ENCODE assay signal across 8 mouse cellular contexts in the genomic region with DNA sequence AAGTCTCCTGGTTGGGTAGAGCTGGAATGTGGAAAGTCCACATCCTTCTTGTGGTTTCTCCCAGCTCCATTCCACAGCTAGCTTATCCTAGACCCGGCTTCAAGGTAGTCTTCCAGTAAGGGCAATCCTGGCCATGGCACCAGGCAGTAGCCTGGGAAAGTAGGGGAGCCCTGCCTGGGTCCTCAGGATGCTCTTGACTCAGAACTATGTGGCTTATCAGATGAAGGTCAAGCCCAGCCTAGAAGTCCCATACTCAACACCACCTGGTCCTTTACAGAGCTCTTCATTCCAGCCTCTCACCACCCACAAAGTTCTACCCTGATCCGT. TPM values are rescaled to one million over a fixed set of nuclear protein-coding genes. Genes with fewer than 3 reads are reported as not detected.
DNase-seq lines count a peak whose midpoint lies in the region; ATAC-seq and TF ChIP-seq lines count a peak whose summit lies in the region.

No protein-coding gene starts in this region.

- H3K4me3 ChIP-seq in kidney, embryonic 14.5 days (ENCODE audit: low read length): 0 out of 2 replicates have a peak overlapping the region, but pooled peaks have one; percentile 67
- H3K4me3 ChIP-seq in MEL (ENCODE audit: control insufficient read depth in 1 of 2, insufficient read depth in 1 of 2, low read depth in 2 of 2, low read length in 2 of 2): peak overlapping the region; percentile 88 to 99
- peak overlapping the region; percentile 73 for H3K4me3 ChIP-seq in forebrain, postnatal 0 days (ENCODE audit: low read depth, low read length)
- no peak overlapping the region for H3K4me3 ChIP-seq in midbrain, embryonic 12.5 days

- no peak overlapping the region for H3K27ac ChIP-seq in kidney, embryonic 14.5 days (ENCODE audit: low read depth, low read length)
- peak overlapping the region; percentile 85 for H3K27ac ChIP-seq in MEL (ENCODE audit: control insufficient read depth, low read depth, low read length)
- no peak overlapping the region for H3K27ac ChIP-seq in forebrain, postnatal 0 days (ENCODE audit: low read depth, low read length)
- H3K27ac ChIP-seq in midbrain, embryonic 12.5 days (replicated peaks): no peak overlapping the region

- no peak overlapping the region for H3K4me2 ChIP-seq in kidney, embryonic 14.5 days (replicated peaks; ENCODE audit: low read depth, low read length)
- H3K4me2 ChIP-seq in forebrain, postnatal 0 days (ENCODE audit: low read depth): peak overlapping the region; percentile 97
- H3K4me2 ChIP-seq in midbrain, embryonic 12.5 days (replicated peaks): peak overlapping the region; percentile 93; the same call in 1 of the 2 replicates

- WGBS in kidney, embryonic 14.5 days: 32% methylated on average over 2 of the region's 2 CpGs
- WGBS in forebrain, postnatal 0 days: 28% methylated on average over 2 of the region's 2 CpGs
- WGBS in midbrain, embryonic 12.5 days: 34% methylated on average over 2 of the region's 2 CpGs

- no peaks in the 10 kb centered on the region for H3K36me3 ChIP-seq in kidney, embryonic 14.5 days (ENCODE audit: control insufficient read depth, insufficient read depth, low read length)
- H3K36me3 ChIP-seq in MEL (ENCODE audit: control insufficient read depth in 1 of 2, insufficient read depth in 2 of 2, low read length in 2 of 2): peaks cover 0 to 46% of the 10 kb centered on the region in 2 experiments; a peak in 2 of 4 replicates
- H3K36me3 ChIP-seq in forebrain, postnatal 0 days (ENCODE audit: insufficient read depth): no peaks in the 10 kb centered on the region
- H3K36me3 ChIP-seq in midbrain, embryonic 12.5 days: no peaks in the 10 kb centered on the region

- no peak for TF ChIP-seq CTCF in MEL (IDR thresholded peaks at IDR 0.05 in 2 of 3, conservative IDR thresholded peaks at IDR 0.05 in 1 of 3; ENCODE audit: control insufficient read depth in 1 of 3, insufficient read depth in 1 of 3, low read depth in 2 of 3, low read length in 3 of 3, poor library complexity in 1 of 3, severe bottlenecking in 1 of 3)
- TF ChIP-seq CTCF in forebrain, postnatal 0 days (IDR thresholded peaks at IDR 0.05; ENCODE audit: low read depth): no peak

- no peaks in the 10 kb centered on the region for H3K27me3 ChIP-seq in kidney, embryonic 14.5 days (ENCODE audit: control insufficient read depth, insufficient read depth, low read length)
- no peaks in the 10 kb centered on the region for H3K27me3 ChIP-seq in MEL (ENCODE audit: control insufficient read depth in 1 of 2, insufficient read depth in 2 of 2, low read length in 2 of 2)
- H3K27me3 ChIP-seq in forebrain, postnatal 0 days (ENCODE audit: insufficient read depth, low read length): no peaks in the 10 kb centered on the region
- peaks cover 20% of the 10 kb centered on the region for H3K27me3 ChIP-seq in midbrain, embryonic 12.5 days

- no peaks in the 10 kb centered on the region for H3K9me3 ChIP-seq in kidney, embryonic 14.5 days (ENCODE audit: control insufficient read depth, low read length)
- H3K9me3 ChIP-seq in MEL (replicated peaks; ENCODE audit: insufficient read depth, low read length): no peaks in the 10 kb centered on the region
- H3K9me3 ChIP-seq in forebrain, postnatal 0 days (ENCODE audit: low read length): no peaks in the 10 kb centered on the region
- no peaks in the 10 kb centered on the region for H3K9me3 ChIP-seq in midbrain, embryonic 12.5 days

- TF ChIP-seq RAD21 in MEL (IDR thresholded peaks at IDR 0.05; ENCODE audit: low read depth, low read length): no peak

- H3K9ac ChIP-seq in kidney, embryonic 14.5 days (ENCODE audit: low read depth, low read length): no peak overlapping the region
- peak overlapping the region; percentile 90 for H3K9ac ChIP-seq in MEL (ENCODE audit: control insufficient read depth, low read depth, low read length, poor library complexity, severe bottlenecking)
- H3K9ac ChIP-seq in forebrain, postnatal 0 days: no peak overlapping the region; the same call in 1 of the 2 replicates
- no peak overlapping the region for H3K9ac ChIP-seq in midbrain, embryonic 12.5 days (replicated peaks)

- no peak for TF ChIP-seq POLR2A in MEL (IDR thresholded peaks at IDR 0.05; ENCODE audit: control insufficient read depth in 1 of 2, insufficient read depth in 1 of 2, low read depth in 1 of 2, low read length in 2 of 2, poor library complexity in 1 of 2)

- TF ChIP-seq EP300 in MEL (IDR thresholded peaks at IDR 0.05; ENCODE audit: low read depth in 1 of 2, low read length in 2 of 2): no peak

- no peak; the same call in 1 of the 2 replicates for ATAC-seq in kidney, embryonic 14.5 days (ENCODE audit: low FRiP score, low TSS enrichment)
- ATAC-seq in forebrain, postnatal 0 days: no peak
- no peak for ATAC-seq in midbrain, embryonic 12.5 days (ENCODE audit: low FRiP score, low read depth)

- H3K4me1 ChIP-seq in kidney, embryonic 14.5 days (ENCODE audit: control insufficient read depth, insufficient read depth, low read length): no peaks in the 10 kb centered on the region; the same call in 1 of the 2 replicates
- H3K4me1 ChIP-seq in MEL (ENCODE audit: control insufficient read depth in 1 of 2, insufficient read depth in 2 of 2, low read length in 2 of 2): peaks cover 20 to 57% of the 10 kb centered on the region in 2 experiments
- peaks cover 6% of the 10 kb centered on the region; the same call in 1 of the 2 replicates for H3K4me1 ChIP-seq in forebrain, postnatal 0 days (ENCODE audit: insufficient read depth)
- H3K4me1 ChIP-seq in midbrain, embryonic 12.5 days: peaks cover 4% of the 10 kb centered on the region

- DNase-seq in kidney, adult 9 months: no peak
- DNase-seq in MEL (ENCODE audit: low read depth, low spot score): no peak
- DNase-seq in forebrain, postnatal 0 days: no peak
- DNase-seq in gastrocnemius, adult 8-10 months (ENCODE audit: low spot score in 2 of 2): no peak
- DNase-seq in layer of hippocampus, adult 9-10 months (ENCODE audit: low spot score): no peak
- no peak for DNase-seq in right cerebral cortex, postnatal 25 days

- peaks cover 21% of the 10 kb centered on the region for H3K79me2 ChIP-seq in MEL (ENCODE audit: control insufficient read depth, insufficient read depth, low read length, poor library complexity)

TF ChIP-seq in MEL, 35 proteins besides CTCF, POLR2A, EP300 and RAD21:
- 0 out of 2 replicates have a peak, but pooled peaks have one; percentile 8 for TF ChIP-seq GATA1 (IDR thresholded peaks at IDR 0.05; ENCODE audit: low read depth, low read length)
- 0 out of 2 replicates have a peak, but pooled peaks have one; percentile 16 for TF ChIP-seq ETS1 (IDR thresholded peaks at IDR 0.05; ENCODE audit: low read depth, low read length)
- no peak for TF ChIP-seq MAX (IDR thresholded peaks at IDR 0.05; ENCODE audit: low read length)
- no peak for TF ChIP-seq MAFK (IDR thresholded peaks at IDR 0.05; ENCODE audit: borderline replicate concordance, low read depth, low read length)
TF ChIP-seq in MEL: peak in this region for 2.

RNA-seq across cellular contexts. Expression of gene Bid, which starts 1.0 kb away (rescaled TPM):
- polyA plus RNA-seq in kidney, embryonic 14.5 days (2014; fragmentation: Nextera tagmentation; extraction: Ambion mirVana): 19.6 and 25.1 TPM in 2 replicates
- total RNA-seq in MEL (2012; rRNA removed): 27.5 and 28.2 TPM in 2 replicates
- polyA plus RNA-seq in MEL (2012; ENCODE audit: insufficient read depth in 1 of 2, insufficient read length in 2 of 2, low read depth in 1 of 2, low replicate concordance in 2 of 2, missing spikeins in 1 of 2): 10 to 100 TPM in 1 of 2 experiments, not detected in 1; 50.2 TPM
- 26.9 and 27.3 TPM in 2 replicates for total RNA-seq in forebrain, postnatal 0 days (2014; rRNA removed)
- polyA plus RNA-seq in forebrain, postnatal 0 days (2015; fragmentation: Nextera tagmentation; extraction: Ambion mirVana): 38.4 and 44.9 TPM in 2 replicates
- polyA plus RNA-seq in midbrain, embryonic 12.5 days (2016; fragmentation: Nextera tagmentation; extraction: Ambion mirVana): 14.6 and 16.2 TPM in 2 replicates
- under 1 TPM; 0.31 to 0.76 (median 0.66) TPM for total RNA-seq in gastrocnemius, adult 8-10 months (2022)
